Mouse (Mus musculus): ENCODE results near the gene Kif26a.

The Kif26a gene

DNA sequence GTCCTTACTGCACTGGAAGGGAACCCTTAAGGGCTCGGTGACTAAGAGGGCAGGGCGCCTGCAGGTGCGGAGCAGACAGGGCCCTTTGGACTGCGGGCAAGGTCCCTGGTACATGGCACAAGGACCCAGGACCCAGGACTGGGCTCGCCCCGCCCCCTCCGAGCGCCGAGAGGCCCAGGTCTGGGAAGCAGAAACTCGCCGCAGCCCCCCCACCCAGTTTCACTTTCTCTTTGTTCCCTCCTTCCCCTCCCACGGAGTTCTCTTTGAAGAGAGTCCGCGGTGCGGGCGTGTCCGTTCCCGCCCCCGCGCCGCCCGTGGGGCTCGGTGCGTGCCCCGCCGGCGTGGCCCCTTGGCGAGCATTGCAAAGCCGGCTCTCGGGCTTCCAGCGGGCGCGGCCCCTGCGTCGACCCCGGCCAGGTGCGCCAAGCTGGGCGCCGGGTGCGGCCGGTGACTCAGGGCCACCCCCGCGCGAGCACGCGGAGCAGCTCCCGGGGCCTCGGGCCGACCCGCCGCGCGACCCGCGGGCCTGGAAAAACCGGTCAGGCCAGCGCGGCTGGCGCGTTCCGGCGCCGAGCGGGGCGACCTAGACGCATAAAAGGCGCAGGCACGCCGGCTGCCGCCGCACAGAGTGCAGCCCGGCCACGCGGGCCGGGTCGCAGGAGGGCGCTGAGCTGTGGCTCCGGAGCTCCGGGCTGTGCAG, 15.7 kb upstream of the Kif26a start:
- DNase-seq (ENCODE audit: extremely low spot score, low read depth, low spot score): no peak

DNA sequence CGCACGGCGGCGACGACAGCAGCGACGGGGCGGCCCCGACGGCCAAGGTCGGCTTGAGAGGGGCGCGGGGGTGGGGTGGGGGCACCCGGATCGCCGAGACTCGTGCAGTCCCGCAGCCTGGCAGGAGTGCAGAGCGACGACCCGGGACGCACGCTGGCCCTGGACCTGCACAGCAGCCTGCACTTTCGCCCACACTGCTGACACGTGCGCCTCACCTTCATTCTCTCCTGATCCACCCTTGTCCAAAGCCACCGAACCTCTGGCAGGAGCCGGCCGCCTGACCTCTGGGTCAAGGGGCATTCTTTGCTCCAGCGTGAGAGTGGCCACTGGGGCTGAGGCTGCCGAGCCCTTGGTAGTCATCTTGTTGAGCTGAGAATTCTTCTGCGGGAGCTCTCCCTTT, 15.1 kb upstream of the Kif26a start:
- no peak for DNase-seq (ENCODE audit: extremely low spot score, low read depth, low spot score)

DNA sequence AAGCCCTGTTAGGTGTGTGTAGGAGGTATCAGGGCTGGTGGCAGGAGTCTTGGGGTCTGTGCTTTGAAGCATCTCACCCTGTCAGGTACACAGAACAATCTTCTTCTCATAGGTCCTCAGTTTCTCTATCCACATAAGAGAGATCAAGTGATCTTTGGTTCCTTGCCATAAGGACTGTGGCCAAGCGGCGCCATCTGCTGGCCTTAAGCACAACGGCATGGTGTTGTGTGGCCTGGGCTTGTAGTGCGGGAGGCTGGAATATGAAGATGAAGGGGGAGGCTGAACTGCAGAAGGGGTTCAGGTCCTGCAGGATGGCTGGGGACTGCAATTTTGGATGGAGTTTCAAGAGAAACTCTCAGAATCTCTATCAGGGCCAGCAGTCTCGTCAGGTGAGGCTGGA, 5.8 kb upstream of the Kif26a start:
- DNase-seq (ENCODE audit: extremely low spot score, low read depth, low spot score): no peak

DNA sequence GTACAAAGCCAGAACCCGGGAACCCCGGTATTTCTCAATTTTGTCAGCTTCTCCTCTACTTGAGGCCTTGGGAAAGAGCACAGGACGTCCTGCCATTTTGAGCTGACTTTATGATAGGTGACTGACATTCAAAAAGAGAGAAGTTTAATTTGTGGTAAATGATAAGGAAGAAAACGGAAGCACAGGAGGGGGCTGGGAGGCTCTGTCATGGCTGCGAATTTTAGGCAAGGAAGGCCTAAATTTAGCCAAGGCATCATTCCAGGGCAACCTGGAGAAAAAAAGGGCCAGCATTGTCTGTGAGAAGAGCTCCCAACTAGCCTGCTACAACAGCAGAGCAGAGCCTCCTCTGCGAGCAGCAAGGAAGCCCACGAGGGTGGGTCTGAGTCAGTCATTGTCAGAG, 5.3 kb upstream of the Kif26a start:
- DNase-seq (ENCODE audit: extremely low spot score, low read depth, low spot score): no peak

DNA sequence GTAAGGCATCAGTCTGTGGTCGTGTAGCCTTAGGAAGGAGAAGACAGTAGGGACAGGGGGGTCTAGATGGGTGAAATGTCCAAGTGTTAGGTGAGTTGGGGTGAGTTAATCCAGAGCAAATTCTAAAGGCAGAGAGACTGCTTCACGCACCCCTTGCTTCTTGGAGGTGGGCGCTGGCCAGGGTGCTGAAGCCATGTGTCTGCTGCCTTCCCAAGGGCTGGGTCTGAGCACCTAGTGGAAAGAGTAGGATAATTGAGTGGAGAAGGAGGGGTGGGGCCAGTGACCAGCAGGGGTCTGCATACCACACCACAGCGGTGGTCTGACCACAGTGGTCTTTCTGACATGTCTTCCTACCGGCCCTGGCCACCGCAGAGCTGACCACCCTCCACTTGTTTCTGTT, 4.7 kb upstream of the Kif26a start:
- DNase-seq (ENCODE audit: extremely low spot score, low read depth, low spot score): no peak

DNA sequence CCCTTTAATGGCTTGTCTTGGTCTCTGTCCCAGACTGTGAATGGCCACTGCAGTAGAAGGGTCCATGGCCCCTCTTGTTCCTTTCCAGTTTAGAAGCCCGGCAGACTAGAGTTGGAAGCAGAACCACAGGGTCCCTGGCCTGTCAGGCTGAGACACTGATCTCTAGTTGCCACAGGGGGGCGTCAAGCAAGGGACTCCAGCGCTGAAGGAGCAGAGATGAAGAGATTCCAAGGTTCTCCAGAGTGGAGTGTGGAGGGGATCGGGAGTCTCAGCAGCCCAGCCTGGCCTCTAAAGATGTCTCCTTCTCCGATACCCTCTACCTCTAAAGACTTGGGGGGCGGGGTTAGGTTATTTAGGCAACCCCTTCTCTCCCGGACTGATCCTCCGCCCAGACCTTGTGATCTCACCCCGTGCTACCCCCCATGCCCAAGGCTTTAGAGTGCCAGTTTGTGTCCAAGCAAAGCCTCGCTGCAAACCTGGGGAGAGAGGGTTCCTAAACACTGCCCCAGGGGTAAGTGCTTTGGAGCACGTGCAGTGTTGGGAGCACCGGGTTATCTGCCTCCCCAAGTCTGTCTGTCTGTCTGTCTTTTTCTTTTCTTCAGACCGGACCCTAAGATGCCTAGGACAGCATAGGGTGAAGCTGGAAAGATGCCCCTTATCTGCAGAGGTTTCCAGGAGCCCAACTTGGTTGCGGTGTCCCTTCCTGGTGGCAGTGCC, 2.7 kb upstream of the Kif26a start:
- DNase-seq (ENCODE audit: extremely low spot score, low read depth, low spot score): no peak

DNA sequence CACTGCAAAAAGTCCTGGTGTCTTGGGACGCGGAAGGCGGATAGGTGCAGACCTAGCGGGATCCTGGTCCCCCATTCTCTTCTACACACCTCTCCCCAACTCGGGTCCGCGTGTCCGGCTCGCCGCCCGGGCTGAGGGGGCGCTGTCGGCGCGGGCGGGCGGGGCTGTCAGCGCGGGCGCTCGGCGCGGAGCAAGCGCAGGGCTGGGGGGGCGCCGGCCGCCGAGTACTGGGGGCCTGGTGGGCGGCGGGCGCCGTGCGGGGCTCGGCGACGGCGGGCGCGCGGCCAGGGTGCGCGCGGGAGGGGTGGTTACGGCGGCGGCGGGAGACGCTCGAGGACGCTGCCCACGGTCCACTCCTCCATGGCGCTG, 2.2 kb upstream of the Kif26a start:
- DNase-seq (ENCODE audit: extremely low spot score, low read depth, low spot score): no peak

DNA sequence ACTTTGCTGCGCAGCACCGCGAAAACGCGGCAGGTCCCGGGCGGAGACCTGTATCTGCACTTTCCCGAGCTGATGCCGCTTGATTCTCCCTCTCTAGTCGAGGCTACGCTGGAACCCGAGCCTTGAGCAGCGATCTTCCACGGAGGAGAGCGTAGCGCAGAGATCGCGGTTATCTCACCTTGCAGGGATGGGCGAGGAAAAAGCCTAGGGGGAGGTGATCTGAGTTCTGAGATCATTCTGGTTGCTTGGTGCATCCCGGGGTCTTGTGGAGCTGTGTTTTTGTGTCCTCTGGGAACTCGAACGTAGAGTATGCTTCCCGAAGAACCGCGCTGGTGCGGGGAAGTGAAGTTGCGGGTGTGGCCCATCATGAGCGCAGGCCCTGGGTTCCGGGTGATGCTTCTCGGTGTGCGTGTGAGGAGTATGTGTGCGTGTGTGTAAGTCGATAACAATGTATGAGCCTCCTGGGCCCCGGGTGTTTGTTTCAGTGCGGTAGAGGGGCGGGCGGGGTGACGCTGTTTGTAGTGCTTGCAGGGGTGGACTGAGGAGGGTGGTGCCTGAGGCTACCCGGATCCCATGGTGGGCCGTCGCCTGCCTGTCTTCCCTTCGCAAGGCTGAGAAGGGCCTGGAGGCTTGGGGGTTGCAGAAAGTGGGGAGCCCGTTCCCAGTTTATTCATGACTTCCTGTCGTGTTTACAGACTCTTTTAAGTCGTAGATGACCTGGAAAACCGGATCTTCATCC, 1.5 kb upstream of the Kif26a start:
- DNase-seq (ENCODE audit: extremely low spot score, low read depth, low spot score): no peak

DNA sequence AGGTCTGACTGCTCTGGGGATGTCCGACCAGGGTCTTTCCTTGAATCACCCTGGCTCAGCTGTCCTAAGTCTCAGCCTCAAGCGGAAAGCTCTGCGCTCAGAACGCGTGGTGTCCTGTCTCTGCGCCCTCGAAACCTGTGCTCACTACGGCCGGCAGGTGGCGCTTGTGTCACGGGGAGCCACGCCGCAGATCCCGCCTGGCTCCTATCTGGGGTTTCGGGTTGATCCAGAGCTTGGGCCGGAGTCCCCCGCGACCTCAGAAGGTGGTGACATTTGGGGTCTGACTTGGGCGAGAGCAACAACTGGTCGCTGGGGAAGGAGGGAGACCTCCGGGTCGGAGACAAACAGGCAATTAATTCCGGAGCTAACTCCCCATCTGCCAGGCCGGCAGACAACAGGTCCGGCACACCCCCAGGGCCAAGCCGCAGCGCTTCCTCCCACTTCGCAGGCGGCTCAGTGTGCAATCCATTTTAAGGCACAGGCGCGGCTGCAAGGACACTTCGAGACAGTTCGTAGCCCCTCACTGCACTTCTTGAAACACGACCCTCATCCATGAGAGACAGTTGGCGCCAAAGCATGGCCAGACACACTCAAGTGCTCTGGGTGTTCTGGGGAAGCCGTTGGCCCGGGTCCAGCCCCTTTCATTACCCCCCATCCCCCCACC, 665 bp upstream of the Kif26a start:
- DNase-seq (ENCODE audit: extremely low spot score, low read depth, low spot score): peak; percentile 69

DNA sequence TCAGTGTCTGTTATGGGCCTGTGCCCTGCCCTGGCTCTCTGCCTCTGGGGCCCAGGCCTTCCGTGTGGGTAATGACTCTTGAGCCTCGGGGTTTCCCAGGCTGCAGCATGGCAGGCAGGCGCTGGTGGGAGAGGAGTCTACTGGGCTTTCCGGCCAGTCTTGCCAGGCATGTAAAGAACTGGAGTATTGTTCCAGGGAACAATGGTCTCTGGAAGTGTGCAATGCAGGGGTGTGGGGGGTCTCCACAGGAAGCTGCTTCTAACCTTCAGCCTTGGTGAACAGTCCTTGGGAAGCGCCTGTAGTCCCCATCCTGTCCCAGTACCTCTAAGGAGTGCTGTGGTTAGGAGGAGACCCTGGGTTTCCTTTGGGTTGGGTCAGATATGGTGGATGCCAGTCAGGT, 1.4 kb downstream of the Kif26a start:
- no peak for DNase-seq (ENCODE audit: extremely low spot score, low read depth, low spot score)

DNA sequence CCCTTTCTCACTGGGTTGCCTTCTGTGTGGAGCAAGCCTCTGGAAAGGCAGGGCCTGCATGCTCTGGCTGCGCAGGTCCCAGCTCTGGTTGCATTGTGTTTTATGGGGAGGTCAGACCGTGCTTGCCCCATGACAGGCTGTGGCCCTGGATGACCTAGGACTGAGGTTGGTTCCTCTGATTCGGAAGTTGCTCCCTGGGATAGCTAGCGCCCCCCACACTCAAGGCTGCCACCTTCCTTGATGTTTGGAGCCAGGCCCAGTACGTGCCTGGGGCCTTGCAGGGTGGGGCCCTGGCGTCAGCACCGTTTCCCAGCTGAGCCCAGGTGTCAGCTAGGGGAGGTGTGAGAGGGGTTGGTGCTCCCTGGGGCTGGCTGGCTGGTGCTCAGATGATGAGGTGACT, 4.0 kb downstream of the Kif26a start:
- no peak for DNase-seq (ENCODE audit: extremely low spot score, low read depth, low spot score)

DNA sequence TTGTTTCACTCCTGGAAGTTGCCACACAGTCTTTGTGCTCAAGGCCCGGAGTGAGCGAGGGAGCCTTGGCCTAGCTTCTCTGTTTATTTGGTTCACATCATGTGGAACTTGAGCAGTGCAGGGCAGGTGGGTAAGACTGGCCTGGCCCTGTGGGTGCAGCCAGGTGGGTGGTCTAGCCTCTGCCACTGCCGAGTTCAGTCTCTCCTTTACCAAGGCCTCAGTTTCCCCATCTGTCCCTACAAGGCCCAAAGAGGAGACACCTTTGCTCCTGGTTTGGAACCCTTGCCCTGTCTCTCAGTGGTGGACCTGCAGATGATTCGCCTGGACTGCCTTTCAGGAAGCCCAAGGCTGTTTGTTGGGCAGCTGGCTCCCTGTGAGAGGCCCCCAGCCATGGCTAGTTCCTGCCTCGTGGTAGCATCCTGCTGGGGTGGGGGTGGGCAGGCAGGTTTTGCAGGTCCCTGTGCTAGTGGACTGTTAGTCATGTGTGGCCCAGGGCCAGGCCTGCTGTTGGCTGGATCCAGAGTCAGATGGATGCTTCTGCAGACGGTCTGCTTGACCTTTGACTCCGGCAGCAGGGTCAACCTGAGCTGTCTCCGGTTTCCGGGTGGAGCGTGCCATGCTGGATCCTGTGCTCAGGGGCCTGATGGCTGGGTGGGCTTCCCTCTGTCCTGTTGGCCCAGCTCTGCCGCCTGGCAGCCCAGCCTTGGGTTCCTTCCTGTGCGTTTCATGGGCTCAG, 5.4 kb downstream of the Kif26a start:
- DNase-seq (ENCODE audit: extremely low spot score, low read depth, low spot score): no peak

DNA sequence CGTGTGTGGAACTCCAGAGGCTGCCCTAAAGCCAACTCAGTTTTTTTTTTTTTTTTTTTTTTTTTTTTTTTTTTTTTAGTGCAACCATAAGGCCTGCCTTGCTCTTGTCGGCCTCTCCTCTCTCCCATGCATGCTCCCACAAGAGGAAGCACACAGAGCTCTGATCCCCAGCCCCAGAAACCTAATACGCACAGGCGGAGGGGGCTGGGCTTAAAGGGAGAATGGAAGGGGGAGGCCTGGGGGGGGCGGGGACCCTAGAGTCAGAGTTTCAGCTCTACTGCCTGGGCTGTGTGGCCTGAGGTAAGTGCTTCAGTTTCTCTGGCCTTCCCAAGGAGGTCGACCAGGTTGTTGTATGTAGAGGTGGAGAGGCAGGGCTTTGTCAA, 6.0 kb downstream of the Kif26a start:
- DNase-seq (ENCODE audit: extremely low spot score, low read depth, low spot score): no peak

DNA sequence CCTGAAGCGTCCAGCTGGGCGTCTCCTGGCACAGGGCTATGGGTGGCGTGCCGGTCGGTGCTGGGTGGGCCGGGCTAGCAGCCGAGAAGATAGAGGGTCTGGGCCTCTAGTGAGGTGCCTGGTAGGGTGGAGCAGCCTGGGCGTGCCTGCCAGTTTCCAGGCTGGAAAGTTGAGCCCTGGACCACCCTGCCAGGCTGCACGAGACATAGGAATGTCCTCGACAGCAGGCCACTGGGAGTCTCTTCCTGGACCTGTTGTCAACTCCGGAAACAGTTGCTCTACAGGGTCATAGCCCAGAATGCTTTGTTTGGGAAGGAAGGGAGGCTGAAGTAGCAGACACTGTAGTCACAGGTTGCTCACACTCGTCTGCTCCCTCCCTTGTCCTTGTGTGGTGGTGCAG, 7.6 kb downstream of the Kif26a start:
- DNase-seq (ENCODE audit: extremely low spot score, low read depth, low spot score): no peak

DNA sequence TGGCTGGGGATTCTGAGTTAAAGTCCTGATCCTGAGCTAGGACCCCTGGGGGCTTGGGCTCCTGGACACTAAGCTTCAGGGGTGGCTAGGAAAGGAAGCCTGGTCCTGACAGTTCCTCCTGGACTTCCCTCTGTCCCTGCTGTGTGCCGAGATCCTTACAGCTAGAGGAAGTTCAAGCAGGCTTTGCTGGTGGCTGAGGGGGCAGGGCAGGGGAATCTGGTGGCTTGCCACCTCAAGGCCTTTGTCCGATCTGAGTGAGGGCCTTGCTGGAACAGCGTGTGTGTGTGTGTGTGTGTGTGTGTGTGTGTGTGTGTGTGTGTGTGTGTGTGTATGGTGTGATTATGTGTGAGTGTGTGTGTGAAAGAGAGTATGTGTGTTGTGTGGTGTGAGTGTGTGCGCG, 8.5 kb downstream of the Kif26a start:
- no peak for DNase-seq (ENCODE audit: extremely low spot score, low read depth, low spot score)

DNA sequence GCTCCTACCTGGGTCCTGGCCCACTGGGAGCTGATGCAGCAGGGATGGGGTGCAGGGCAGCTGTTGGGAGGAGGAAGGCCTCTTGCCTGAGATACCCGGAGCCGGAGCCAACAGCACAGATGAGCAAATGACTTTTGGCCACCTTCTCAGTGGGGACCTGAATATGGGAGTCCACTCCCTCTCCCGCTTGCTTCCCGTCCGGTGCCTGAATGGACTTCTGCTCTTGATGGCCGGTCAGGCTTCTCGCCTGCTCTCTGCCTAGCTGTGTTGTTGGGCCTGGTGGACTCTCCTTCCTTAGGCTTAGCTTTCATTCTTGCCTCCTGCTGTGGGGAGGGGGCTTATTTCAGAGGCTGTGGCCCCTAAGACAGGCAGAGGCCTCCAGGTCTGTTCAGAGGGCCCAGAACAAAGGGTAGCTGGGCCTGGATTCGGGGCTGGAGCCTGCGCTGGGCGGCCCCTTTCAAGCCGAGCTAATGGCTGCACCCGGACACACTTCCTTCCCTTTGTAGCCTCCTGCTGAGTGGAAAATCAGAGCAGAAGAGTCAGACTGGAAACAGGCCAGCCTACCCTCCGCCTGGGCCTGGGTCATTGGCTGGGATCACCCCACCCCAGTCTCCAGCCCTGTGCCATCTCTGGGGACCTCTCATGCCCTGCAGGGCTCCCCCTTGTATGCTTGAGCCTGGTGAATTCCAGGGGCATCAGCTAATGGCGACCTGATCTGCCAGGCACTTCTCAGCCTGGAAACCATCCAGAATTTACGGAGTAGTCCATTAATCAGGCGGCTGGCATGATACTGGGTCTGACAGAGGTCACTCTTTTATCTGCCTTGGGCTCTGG, 9.4 kb downstream of the Kif26a start:
- no peak for DNase-seq (ENCODE audit: extremely low spot score, low read depth, low spot score)

DNA sequence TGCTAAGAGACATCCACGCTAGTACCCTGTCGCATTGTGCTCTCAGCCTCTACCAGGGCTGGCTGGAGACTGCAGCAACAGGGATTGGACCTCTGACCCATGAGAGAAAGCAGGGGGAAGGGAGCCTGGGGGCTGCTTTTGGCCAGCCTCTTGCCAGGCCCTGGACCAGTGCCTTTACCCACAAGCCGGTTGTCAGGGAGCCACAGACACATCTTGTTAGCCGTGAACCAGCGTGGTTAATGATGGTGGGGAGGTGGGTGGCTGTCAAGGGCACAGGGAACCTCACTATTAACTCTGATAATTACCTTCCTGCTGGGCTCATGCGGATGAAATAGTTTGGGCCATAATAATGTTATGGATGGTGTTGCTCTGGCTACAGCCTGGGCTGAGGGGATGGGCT, 10.8 kb downstream of the Kif26a start:
- DNase-seq (ENCODE audit: extremely low spot score, low read depth, low spot score): no peak

DNA sequence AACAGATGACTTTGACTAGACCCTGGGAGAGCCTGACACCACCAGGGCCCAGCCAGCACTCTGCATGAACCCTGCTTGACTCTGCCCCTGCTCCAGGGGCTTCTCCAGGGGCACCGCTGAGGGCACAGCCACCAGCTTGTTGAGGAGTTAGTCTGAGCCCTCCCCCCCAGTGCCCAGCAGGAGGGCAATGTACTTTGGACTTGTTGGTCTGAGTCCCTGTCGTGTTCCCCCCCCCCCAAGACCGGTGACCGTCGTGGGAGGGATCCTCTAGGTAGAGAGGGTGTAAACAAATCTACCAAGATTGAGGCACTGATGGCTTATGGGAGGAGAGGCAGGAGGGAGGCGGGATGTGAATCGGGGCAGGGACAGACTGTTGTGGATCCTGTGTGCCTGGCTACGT, 12.2 kb downstream of the Kif26a start:
- no peak for DNase-seq (ENCODE audit: extremely low spot score, low read depth, low spot score)

DNA sequence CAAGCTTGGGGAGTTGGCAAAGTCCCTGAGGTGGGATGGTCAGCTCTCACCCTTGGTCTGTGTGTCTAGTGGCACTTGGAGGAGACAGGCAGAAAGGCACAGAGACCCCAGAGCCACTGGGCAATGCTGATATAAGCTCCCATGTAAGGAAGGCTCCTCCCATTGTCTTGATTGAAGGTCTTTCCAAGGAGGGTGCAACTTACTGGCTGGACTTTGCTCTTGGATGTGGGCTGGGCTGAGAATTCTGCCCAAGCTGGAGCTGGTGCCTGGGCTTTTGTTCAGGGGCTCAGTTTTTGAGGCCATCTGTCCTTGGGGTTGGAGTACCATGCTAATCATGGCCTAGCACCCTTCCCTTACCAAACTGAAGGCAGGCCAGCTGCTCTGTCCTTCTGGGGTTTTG, 12.8 kb downstream of the Kif26a start:
- DNase-seq (ENCODE audit: extremely low spot score, low read depth, low spot score): no peak
